Mouse (Mus musculus) B cell, adult (primary cell): ENCODE measurements around the gene Prdm9. TPM values are rescaled to one million over a fixed set of nuclear protein-coding genes. Genes with fewer than 3 reads are reported as not detected.

ENCODE experiments used
- total RNA-seq: library from RNA; stranded (reverse); gene quantifications from 4 replicates; pipeline ENCODE4 v1.2.4, GENCODE M21; 2023; ENCODE audit not compliant: inconsistent age

The Prdm9 gene
- total RNA-seq, result 30.4 to 37.6 TPM (median 32.5 TPM) in 4 replicates

GRCm38 (mm10) chr17:15564014-15564927 is at the start of gene Prdm9:
Prdm9 (minus strand) TSS chr17:15564354.

GRCm38 (mm10) chr17:15526986-15527810 is 37.0 kb downstream of the Prdm9 start, which contains the start of gene Pdcd2:
Pdcd2 (minus strand) TSS chr17:15527301.

GRCm38 (mm10) chr17:15499656-15500394 is 64.3 kb downstream of the Prdm9 start, which contains the start of the genes Psmb1 and Tbp:
Psmb1 (minus strand) TSS chr17:15499751.
Tbp (plus strand) TSS chr17:15499888.

Other genes with a start within 250 kb of the Prdm9 start
- gene Dll1, start 187.5 kb downstream of the Prdm9 start, total RNA-seq, result 3.7 to 7.9 TPM (median 4.4 TPM) in 4 replicates
- gene Fam120b, start 168.2 kb downstream of the Prdm9 start, total RNA-seq, result 31.5 to 34.4 TPM (median 32.4 TPM) in 4 replicates
- 106 to 115 TPM (median 109 TPM) in 4 replicates for gene Psmb1, start 64.6 kb downstream of the Prdm9 start, total RNA-seq
- 44.3 to 57.7 TPM (median 52.9 TPM) in 4 replicates for gene Tbp, start 64.5 kb downstream of the Prdm9 start, total RNA-seq
- 37.6 to 50.6 TPM (median 43.4 TPM) in 4 replicates for gene Pdcd2, start 37.1 kb downstream of the Prdm9 start, total RNA-seq
- 105 to 122 TPM (median 118 TPM) in 4 replicates for gene Chd1, start 140.6 kb upstream of the Prdm9 start, total RNA-seq